Mouse (Mus musculus): ENCODE results near the gene Foxp3. TPM values are rescaled to one million over a fixed set of nuclear protein-coding genes. Genes with fewer than 3 reads are reported as not detected.

Gene Foxp3
- polyA plus RNA-seq, 1 experiment from 2014 or later = not detected

DNA sequence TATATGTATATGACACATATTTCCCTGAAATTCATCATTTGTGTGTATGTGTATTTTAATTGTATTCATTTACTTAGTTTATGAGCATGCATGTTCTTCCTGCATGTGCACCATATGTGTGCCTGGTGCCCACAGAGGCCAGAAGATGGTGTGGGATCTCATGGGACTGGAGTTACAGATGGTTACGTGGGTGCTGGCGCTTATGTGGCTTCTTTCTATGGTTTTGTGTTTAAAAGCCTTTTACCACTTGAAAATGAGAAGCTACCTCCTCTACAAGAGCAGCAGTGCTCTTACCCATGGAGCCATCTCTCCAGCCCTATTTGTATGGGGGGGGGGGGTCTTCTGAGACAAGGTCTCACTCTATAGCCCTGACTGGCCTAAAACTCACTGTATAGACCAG, 7.7 kb downstream of the Foxp3 start:
- Histone ChIP-seq H3K4me2 (replicated peaks) (no peak overlapping the region), H3K9ac (no peak overlapping the region), H3K9me3 (no peaks in the 10 kb centered on the region), H3K27me3 (replicated peaks) (no peaks in the 10 kb centered on the region), H3K4me3 (replicated peaks) (no peak overlapping the region), H3K36me3 (no peaks in the 10 kb centered on the region), H3K27ac (no peak overlapping the region), H3K4me1 (replicated peaks) (no peaks in the 10 kb centered on the region)
- WGBS = 88% methylated on average over 2 of the region's 2 CpGs
- ATAC-seq = no peak

DNA sequence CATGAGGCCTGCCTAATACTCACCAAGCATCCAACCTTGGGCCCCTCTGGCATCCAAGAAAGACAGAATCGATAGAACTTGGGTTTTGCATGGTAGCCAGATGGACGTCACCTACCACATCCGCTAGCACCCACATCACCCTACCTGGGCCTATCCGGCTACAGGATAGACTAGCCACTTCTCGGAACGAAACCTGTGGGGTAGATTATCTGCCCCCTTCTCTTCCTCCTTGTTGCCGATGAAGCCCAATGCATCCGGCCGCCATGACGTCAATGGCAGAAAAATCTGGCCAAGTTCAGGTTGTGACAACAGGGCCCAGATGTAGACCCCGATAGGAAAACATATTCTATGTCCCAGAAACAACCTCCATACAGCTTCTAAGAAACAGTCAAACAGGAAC, 10.4 kb downstream of the Foxp3 start:
- WGBS = 93% methylated on average over 11 of the region's 11 CpGs
- Histone ChIP-seq H3K4me2 (replicated peaks) (no peak overlapping the region), H3K27ac (no peak overlapping the region), H3K4me1 (replicated peaks) (no peaks in the 10 kb centered on the region), H3K27me3 (replicated peaks) (no peaks in the 10 kb centered on the region), H3K4me3 (replicated peaks) (no peak overlapping the region), H3K9me3 (no peaks in the 10 kb centered on the region), H3K9ac (no peak overlapping the region), H3K36me3 (no peaks in the 10 kb centered on the region)
- no peak for ATAC-seq

DNA sequence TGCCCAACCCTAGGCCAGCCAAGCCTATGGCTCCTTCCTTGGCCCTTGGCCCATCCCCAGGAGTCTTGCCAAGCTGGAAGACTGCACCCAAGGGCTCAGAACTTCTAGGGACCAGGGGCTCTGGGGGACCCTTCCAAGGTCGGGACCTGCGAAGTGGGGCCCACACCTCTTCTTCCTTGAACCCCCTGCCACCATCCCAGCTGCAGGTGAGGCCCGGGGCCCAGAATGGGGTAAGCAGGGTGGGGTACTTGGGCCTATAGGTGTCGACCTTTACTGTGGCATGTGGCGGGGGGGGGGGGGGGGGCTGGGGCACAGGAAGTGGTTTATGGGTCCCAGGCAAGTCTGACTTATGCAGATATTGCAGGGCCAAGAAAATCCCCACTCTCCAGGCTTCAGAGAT, 12.9 kb downstream of the Foxp3 start:
- Histone ChIP-seq H3K27me3 (replicated peaks) (no peaks in the 10 kb centered on the region), H3K4me1 (replicated peaks) (no peaks in the 10 kb centered on the region), H3K4me3 (replicated peaks) (no peak overlapping the region), H3K27ac (no peak overlapping the region), H3K36me3 (no peaks in the 10 kb centered on the region), H3K9ac (no peak overlapping the region), H3K4me2 (replicated peaks) (no peak overlapping the region), H3K9me3 (no peaks in the 10 kb centered on the region)
- no peak for ATAC-seq
- 93% methylated on average over 4 of the region's 5 CpGs for WGBS

DNA sequence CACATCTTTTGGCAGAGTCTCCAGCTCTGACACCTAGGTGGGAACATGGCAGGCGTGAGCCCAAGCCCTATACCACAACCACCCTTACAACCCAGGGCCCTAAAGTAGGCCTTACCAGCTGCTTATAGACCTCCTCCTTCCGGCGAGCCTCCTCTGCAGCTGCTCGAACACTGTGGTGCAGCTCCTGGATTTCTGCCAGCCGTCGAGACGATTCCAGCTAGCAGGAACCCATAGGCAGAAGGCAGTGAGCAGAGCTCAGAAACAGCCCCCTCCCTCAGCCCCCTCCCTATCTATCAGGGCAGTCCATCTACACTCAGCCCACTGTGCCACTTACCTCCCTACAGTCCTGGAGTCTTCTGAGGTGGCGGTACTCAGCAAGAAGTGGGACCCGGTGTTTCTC, 21.9 kb downstream of the Foxp3 start:
- H3K4me2 ChIP-seq (replicated peaks) = no peak overlapping the region
- H3K4me3 ChIP-seq (replicated peaks) = no peak overlapping the region
- no peak for ATAC-seq
- H3K9me3 ChIP-seq = no peaks in the 10 kb centered on the region
- H3K4me1 ChIP-seq (replicated peaks) = no peaks in the 10 kb centered on the region
- H3K27ac ChIP-seq = no peak overlapping the region
- no peak overlapping the region for H3K9ac ChIP-seq
- H3K36me3 ChIP-seq = no peaks in the 10 kb centered on the region
- H3K27me3 ChIP-seq (replicated peaks) = no peaks in the 10 kb centered on the region
- WGBS = 87% methylated on average over 9 of the region's 9 CpGs

DNA sequence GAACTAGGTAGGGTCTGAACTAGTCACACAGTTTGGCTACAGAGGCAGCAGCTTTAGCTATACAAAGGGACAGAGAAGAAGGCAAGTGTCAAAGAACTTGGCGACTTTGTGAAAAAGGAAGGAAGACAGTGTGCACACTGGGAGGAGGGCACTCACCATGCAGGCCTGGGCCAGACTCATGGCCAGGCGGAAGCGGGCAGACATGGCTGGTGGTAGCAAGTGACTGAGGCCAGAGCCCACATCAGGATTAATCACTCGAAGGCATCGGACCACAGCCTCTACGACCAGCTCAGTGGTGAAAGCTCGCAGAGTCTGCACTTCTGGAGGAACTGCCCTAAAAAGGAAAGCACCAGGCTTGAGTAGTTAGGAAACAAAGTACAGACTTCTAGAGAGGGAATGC, 30.6 kb downstream of the Foxp3 start:
- no peak overlapping the region for H3K9ac ChIP-seq
- ATAC-seq = no peak
- H3K9me3 ChIP-seq = no peaks in the 10 kb centered on the region
- H3K4me1 ChIP-seq (replicated peaks) = no peaks in the 10 kb centered on the region
- 87% methylated on average over 7 of the region's 7 CpGs for WGBS
- peak overlapping the region; percentile 53 for H3K4me2 ChIP-seq (replicated peaks)
- no peak overlapping the region for H3K27ac ChIP-seq
- H3K36me3 ChIP-seq = no peaks in the 10 kb centered on the region
- H3K27me3 ChIP-seq (replicated peaks) = no peaks in the 10 kb centered on the region
- no peak overlapping the region for H3K4me3 ChIP-seq (replicated peaks)

DNA sequence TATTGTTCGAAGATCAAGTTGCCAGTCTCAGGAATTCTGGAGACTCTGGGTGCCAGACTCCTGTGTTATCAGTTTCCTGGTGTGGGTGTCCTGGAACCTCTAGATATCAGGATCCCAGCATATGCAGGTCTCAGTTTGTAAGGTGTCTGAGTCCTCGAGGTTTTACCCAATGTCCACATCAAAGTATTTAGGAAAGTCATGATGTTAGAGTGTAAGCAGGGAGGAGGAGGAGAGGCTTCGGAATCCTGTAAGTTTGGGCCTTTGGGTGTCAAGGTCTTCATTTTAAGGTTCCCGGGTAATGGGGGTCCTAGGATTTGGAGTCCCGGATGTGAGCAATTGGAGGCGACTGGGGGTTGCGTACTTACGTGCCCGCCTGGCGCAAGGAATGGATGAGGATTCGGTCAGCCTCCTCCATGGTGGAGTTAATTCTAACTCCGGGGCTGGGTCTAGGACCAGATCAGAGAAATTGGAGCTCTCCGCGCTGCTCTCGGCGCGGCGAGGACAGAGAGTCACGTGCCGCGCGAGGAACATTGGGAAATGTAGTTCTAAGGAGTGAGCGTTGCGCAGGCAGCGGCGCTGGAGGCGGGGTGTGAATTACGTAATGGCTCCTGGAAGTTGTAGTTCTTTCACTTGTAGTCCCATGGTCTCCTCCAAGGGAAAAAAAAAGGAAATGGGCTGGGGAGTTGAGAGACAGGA, 31.6 kb downstream of the Foxp3 start, which contains the start of gene Ccdc22:
Gene Ccdc22 (minus strand): TSS at position 639 of the 696 bp plus-strand sequence.
- H3K9ac ChIP-seq = peak within 1 kb of the TSS; percentile 51
- H3K27me3 ChIP-seq (replicated peaks) = no peaks in the 10 kb centered on the region
- H3K4me3 ChIP-seq (replicated peaks) = peak within 1 kb of the TSS; percentile 45
- H3K27ac ChIP-seq = no peak within 1 kb of the TSS
- peak; percentile 97 for ATAC-seq
- peak within 1 kb of the TSS; percentile 53 for H3K4me2 ChIP-seq (replicated peaks)
- no peaks in the 10 kb centered on the region for H3K4me1 ChIP-seq (replicated peaks)
- 21% methylated on average over 28 of the region's 28 CpGs for WGBS
- no peaks in the 10 kb centered on the region for H3K36me3 ChIP-seq
- no peaks in the 10 kb centered on the region for H3K9me3 ChIP-seq

DNA sequence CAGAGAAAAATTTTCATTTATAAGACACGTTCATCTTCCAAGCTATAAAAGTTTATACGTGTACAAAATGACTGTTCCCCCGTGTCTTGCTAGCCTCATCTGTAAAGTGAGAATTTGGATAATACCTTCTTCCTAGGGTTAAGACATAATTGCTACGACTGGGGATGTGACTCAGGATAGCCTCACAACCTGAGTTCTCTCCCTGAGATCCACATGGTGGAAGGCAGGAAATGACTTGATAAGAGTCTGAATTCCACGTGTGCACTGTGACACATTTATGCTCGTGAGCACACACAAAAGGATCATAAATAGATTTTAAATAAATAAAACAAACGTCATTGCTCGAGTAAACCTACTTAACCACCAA, 32.1 kb downstream of the Foxp3 start:
- Histone ChIP-seq H3K4me2 (replicated peaks) (no peak overlapping the region), H3K9me3 (no peaks in the 10 kb centered on the region), H3K27me3 (replicated peaks) (no peaks in the 10 kb centered on the region), H3K27ac (no peak overlapping the region), H3K4me3 (replicated peaks) (no peak overlapping the region), H3K4me1 (replicated peaks) (0 out of 2 replicates have a peak, but pooled peaks cover 2% of the 10 kb centered on the region), H3K9ac (no peak overlapping the region), H3K36me3 (no peaks in the 10 kb centered on the region)
- peak; percentile 57 for ATAC-seq
- 32% methylated on average over 8 of the region's 8 CpGs for WGBS

DNA sequence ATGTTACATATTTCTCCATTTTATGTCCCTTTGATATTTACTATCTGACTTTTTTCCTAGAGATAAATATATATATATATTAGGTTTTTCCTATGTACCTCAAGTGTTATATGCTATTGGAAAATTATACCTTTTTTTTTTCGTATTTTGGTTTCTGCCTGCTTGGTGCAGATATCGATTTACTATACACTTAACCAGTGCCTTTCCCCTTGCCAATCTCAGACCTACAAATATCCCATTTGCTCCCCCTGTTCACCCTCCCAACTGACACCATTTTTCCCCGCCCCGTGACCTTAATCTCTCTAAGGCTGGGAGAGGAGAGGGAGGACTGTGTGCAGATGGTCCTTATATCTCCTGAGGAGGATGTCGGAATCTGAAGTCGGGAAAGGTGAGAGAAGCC, 33.3 kb downstream of the Foxp3 start, which contains the start of gene Cacna1f:
Gene Cacna1f (plus strand): TSS at position 301 of the 400 bp plus-strand sequence.
- no peak within 1 kb of the TSS for H3K4me3 ChIP-seq (replicated peaks)
- no peak within 1 kb of the TSS for H3K27ac ChIP-seq
- no peak within 1 kb of the TSS for H3K9ac ChIP-seq
- 82% methylated on average over 6 of the region's 6 CpGs for WGBS
- no peak for ATAC-seq
- H3K4me2 ChIP-seq (replicated peaks) = no peak within 1 kb of the TSS
- no peaks in the 10 kb centered on the region for H3K36me3 ChIP-seq
- H3K4me1 ChIP-seq (replicated peaks) = 0 out of 2 replicates have a peak, but pooled peaks cover 2% of the 10 kb centered on the region
- H3K27me3 ChIP-seq (replicated peaks) = no peaks in the 10 kb centered on the region
- no peaks in the 10 kb centered on the region for H3K9me3 ChIP-seq

DNA sequence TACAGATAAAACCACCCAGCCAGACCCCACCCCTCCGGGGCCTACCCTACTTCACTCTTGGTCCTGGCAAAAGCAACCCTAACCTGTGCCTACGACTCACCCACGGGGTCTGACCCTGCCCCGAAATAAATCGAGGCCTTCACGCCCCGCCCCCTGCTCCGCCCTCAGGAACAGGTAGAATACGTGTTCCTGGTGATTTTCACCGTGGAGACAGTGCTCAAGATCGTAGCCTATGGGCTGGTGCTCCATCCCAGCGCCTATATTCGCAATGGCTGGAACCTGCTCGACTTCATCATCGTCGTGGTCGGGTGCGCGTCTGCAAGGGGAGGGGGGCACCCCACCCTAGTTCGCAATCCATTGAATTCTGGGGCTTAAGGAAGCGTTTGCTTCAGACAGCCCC, 36.6 kb downstream of the Foxp3 start:
- Histone ChIP-seq H3K27me3 (replicated peaks) (no peaks in the 10 kb centered on the region), H3K27ac (no peak overlapping the region), H3K4me2 (replicated peaks) (peak overlapping the region; percentile 78), H3K9me3 (no peaks in the 10 kb centered on the region), H3K9ac (no peak overlapping the region), H3K4me1 (replicated peaks) (0 out of 2 replicates have a peak, but pooled peaks cover 2% of the 10 kb centered on the region), H3K36me3 (no peaks in the 10 kb centered on the region), H3K4me3 (replicated peaks) (peak overlapping the region; percentile 38)
- ATAC-seq = no peak
- 28% methylated on average over 21 of the region's 21 CpGs for WGBS

DNA sequence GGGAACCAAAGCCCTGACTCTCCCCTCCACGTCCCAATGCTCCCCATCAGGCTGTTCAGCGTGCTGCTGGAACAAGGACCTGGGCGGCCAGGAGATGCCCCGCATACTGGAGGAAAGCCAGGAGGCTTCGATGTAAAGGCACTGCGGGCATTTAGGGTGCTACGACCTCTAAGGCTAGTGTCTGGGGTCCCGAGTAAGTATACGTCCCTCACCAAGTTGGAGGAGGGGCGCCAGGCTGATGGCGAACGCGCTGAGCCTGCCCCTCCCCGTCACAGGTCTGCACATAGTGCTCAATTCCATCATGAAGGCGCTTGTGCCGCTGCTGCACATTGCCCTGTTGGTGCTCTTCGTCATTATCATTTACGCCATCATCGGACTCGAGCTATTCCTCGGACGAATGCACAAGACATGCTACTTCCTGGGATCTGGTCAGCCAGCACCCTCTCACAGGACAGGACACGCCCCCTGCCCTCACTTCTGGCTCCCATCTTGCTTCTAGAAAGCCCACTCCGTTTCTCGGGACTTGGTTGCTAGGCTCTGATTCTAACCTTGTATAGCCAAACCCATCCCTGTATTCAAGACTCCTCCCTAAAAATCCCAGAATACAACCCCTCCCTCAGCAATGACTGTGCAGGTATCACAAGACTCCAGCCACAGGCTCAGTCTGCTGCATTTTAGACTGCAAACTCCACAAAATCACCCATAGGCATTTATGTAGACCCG, 37.3 kb downstream of the Foxp3 start:
- H3K9ac ChIP-seq = peak overlapping the region; percentile 32
- H3K36me3 ChIP-seq = no peaks in the 10 kb centered on the region
- H3K4me2 ChIP-seq (replicated peaks) = peak overlapping the region; percentile 78
- no peak for ATAC-seq
- 0 out of 2 replicates have a peak, but pooled peaks cover 2% of the 10 kb centered on the region for H3K4me1 ChIP-seq (replicated peaks)
- peak overlapping the region; percentile 38 for H3K4me3 ChIP-seq (replicated peaks)
- 22% methylated on average over 26 of the region's 26 CpGs for WGBS
- no peak overlapping the region for H3K27ac ChIP-seq
- no peaks in the 10 kb centered on the region for H3K27me3 ChIP-seq (replicated peaks)
- no peaks in the 10 kb centered on the region for H3K9me3 ChIP-seq

DNA sequence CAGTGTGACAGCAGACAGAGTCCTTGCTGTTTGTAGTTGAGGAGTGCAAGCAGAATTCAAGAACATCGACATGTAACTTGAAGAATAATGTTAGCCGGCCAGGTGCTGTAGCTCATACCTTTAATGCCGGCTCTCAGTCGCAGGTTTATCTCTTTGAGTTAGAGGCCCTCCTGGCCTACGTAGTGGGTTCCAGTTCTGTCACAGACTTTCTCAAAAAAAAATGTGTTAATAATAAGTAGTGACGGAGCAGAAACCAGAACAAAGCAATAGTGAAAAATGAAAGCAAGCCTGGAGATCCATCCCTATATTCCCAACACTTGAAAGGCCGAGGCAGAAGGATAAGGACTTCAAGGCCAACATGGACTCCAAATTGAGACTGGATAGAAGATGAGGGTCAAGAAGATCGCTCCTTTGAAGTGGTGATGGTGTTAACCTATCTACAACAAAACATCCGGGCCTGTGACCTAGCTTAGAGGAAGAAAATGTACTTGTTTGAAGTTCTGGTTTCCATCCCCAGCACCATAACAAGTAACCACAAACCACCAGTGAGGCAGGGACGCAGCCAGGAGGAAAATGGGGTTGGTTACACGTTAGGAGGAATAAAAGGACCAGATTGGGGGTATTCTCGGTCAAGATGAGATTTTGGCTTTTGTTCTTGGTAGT, 44.6 kb downstream of the Foxp3 start:
- no peak for ATAC-seq
- H3K27ac ChIP-seq = no peak overlapping the region
- no peak overlapping the region for H3K4me2 ChIP-seq (replicated peaks)
- no peaks in the 10 kb centered on the region for H3K4me1 ChIP-seq (replicated peaks)
- no peak overlapping the region for H3K4me3 ChIP-seq (replicated peaks)
- H3K27me3 ChIP-seq (replicated peaks) = no peaks in the 10 kb centered on the region
- WGBS = 81% methylated on average over 12 of the region's 12 CpGs
- no peaks in the 10 kb centered on the region for H3K36me3 ChIP-seq
- H3K9me3 ChIP-seq = no peaks in the 10 kb centered on the region
- H3K9ac ChIP-seq = no peak overlapping the region

DNA sequence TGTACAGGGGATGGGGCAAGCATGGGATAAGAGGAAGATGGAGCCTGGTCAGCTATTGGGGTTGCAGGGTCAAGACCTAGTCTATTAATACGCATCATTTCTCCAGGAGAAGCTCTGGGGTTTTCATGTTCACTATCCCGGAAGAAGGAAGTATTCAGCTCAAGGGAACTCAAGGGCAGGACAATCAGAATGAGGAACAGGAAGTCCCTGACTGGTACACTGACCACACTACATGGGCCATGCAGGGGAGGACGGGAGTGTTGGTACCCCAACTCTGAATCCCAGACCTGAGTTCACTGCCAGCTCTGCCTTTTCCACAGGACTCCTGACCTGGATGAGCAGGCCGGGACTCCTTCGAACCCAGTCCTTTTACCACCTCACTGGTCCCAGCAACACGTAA, 59.1 kb downstream of the Foxp3 start:
- 88% methylated on average over 6 of the region's 6 CpGs for WGBS
- H3K27me3 ChIP-seq (replicated peaks) = no peaks in the 10 kb centered on the region
- no peaks in the 10 kb centered on the region for H3K9me3 ChIP-seq
- H3K4me3 ChIP-seq (replicated peaks) = no peak overlapping the region
- H3K4me2 ChIP-seq (replicated peaks) = no peak overlapping the region
- no peak overlapping the region for H3K27ac ChIP-seq
- H3K36me3 ChIP-seq = no peaks in the 10 kb centered on the region
- H3K9ac ChIP-seq = no peak overlapping the region
- no peak for ATAC-seq
- no peaks in the 10 kb centered on the region for H3K4me1 ChIP-seq (replicated peaks)
